Mouse (Mus musculus) erythroblast, embryonic 14.5 days (primary cell): Measurements from ENCODE around the gene Lmln.
"Not testable (repeated sequence)": the region's sequence is repeated elsewhere in the genome, so short reads cannot be mapped to it uniquely, and the experiment has no call there.

Source experiments
- GATA1 ChIP-seq: IDR thresholded peaks from 2 replicates; pipeline ENCODE4 v1.6.1; 2012; ENCODE audit warnings: low read length, inconsistent platforms, mixed read lengths
- TAL1 ChIP-seq: IDR thresholded peaks from 3 replicates; pipeline ENCODE4 v1.6.1; 2012; ENCODE audit warnings: low read length, inconsistent platforms, mixed read lengths

DNA sequence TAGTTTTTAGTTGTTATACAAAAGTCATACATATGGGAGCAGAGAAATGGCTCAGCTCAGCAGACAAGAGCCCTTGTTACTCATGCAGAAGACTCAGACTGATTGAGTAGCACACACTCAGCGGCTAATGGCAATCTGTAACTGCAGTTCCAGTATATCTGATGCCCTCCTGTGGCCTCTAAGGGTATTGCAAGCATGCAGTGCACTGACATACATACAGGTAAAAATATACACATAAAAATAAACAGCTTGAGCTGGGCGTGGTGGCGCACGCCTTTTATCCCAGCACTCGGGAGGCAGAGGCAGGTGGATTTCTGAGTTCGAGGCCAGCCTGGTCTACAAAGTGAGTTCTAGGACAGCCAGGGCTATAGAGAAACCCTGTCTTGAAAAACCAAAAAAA lies 104.0 kb downstream of the Lmln start:
- not testable (repeated sequence) for TF ChIP-seq GATA1, TAL1
